Mouse (Mus musculus) CH12.LX (cell line): ENCODE measurements at regions not wholly inside any gene's neighbourhood (a gene's known extent, or its start where the extent isn't known, plus 50 kb on each side); places are given as distances from the start of the nearest gene placed in this dataset.

Source experiments
- DNase-seq: peaks from one replicate; pipeline ENCODE4 v3.0.0-alpha.2; 2013; ENCODE audit errors: extremely low read depth
- H3K27ac ChIP-seq: 2 replicates; pipeline ENCODE4 v1.5.1; 2012; ENCODE audit warnings: low read depth, mild to moderate bottlenecking, control low read depth, moderate library complexity; ENCODE audit not compliant: insufficient read depth
- H3K27me3 ChIP-seq: replicated peaks from 2 replicates; pipeline ENCODE3; 2012; ENCODE audit warnings: inconsistent platforms
- H3K36me3 ChIP-seq, 2 experiments: replicated peaks in 1 of 2; 2 replicates each; pipeline versions ENCODE3 to v1.6.1; 2012; ENCODE audit warnings: inconsistent platforms in 1 of 2, low read length in 1 of 2, mild to moderate bottlenecking in 1 of 2, mixed read lengths in 1 of 2, moderate library complexity in 1 of 2; ENCODE audit not compliant: control insufficient read depth in 1 of 2, insufficient read depth in 1 of 2
- H3K4me1 ChIP-seq, 2 experiments: 2 replicates each; pipeline ENCODE4 v1.6.1; 2012; ENCODE audit warnings: inconsistent platforms in 1 of 2, moderate library complexity in 1 of 2; ENCODE audit not compliant: insufficient read depth in 2 of 2, control insufficient read depth in 1 of 2
- H3K4me2 ChIP-seq: 2 replicates; pipeline ENCODE4 v1.6.1; 2012; ENCODE audit warnings: low read depth, mild to moderate bottlenecking, control low read depth; ENCODE audit not compliant: poor library complexity, insufficient read depth, severe bottlenecking
- H3K4me3 ChIP-seq, 3 experiments: fragments of 150-350 bp in 1 of 3; sonication (generic) in 1 of 3; replicated peaks in 1 of 3; 2 replicates each; pipeline versions ENCODE3 to v1.5.1; 2011 to 2012; ENCODE audit warnings: low read depth in 2 of 3, low read length in 2 of 3, mild to moderate bottlenecking in 2 of 3, moderate library complexity in 2 of 3, control low read depth in 1 of 3, improper control_type of control experiment in 1 of 3, inconsistent platforms in 1 of 3, mixed read lengths in 1 of 3; ENCODE audit not compliant: poor library complexity in 1 of 3
- H3K79me2 ChIP-seq: replicated peaks from 2 replicates; pipeline ENCODE4 v1.6.1; 2012; ENCODE audit warnings: mild to moderate bottlenecking, moderate library complexity; ENCODE audit not compliant: control insufficient read depth, poor library complexity, insufficient read depth, severe bottlenecking; ENCODE audit errors: extremely low read depth
- H3K9ac ChIP-seq: 2 replicates; pipeline ENCODE4 v1.6.1; 2012; ENCODE audit warnings: low read depth, mild to moderate bottlenecking, control low read depth, moderate library complexity; ENCODE audit not compliant: insufficient read depth
- H3K9me3 ChIP-seq: replicated peaks from 2 replicates; pipeline ENCODE3; 2012; ENCODE audit warnings: low read length, inconsistent platforms, mixed read lengths
- ELF1 ChIP-seq: IDR thresholded peaks from 2 replicates; pipeline ENCODE4 v1.6.1; 2014; ENCODE audit warnings: low read depth, mild to moderate bottlenecking, inconsistent platforms, low read length, improper control_type of control experiment
- EP300 ChIP-seq: IDR thresholded peaks from 2 replicates; pipeline ENCODE4 v1.6.1; 2011; ENCODE audit warnings: low read length, improper control_type of control experiment
- ETS1 ChIP-seq: conservative IDR thresholded peaks from 2 replicates; pipeline ENCODE4 v1.6.1; 2012; ENCODE audit warnings: low read depth, mild to moderate bottlenecking, inconsistent platforms, low read length, improper control_type of control experiment, moderate library complexity
- GABPA ChIP-seq: IDR thresholded peaks from 2 replicates; pipeline ENCODE4 v1.6.1; 2012; ENCODE audit warnings: low read depth, low read length, improper control_type of control experiment, inconsistent platforms; ENCODE audit not compliant: insufficient replicate concordance
- JUN ChIP-seq: IDR thresholded peaks from 2 replicates; pipeline ENCODE4 v1.6.1; 2011; ENCODE audit warnings: low read depth, mild to moderate bottlenecking, low read length, improper control_type of control experiment, moderate library complexity; ENCODE audit not compliant: insufficient read depth
- MAFK ChIP-seq: IDR thresholded peaks from 2 replicates; pipeline ENCODE4 v1.6.1; 2011; ENCODE audit warnings: low read length, improper control_type of control experiment; ENCODE audit not compliant: insufficient replicate concordance
- MAZ ChIP-seq: IDR thresholded peaks from 2 replicates; pipeline ENCODE4 v1.6.1; 2012; ENCODE audit warnings: low read depth, mild to moderate bottlenecking, inconsistent platforms, low read length, improper control_type of control experiment, moderate library complexity
- MEF2A ChIP-seq: IDR thresholded peaks from 2 replicates; pipeline ENCODE4 v1.6.1; 2014; ENCODE audit warnings: low read depth, mild to moderate bottlenecking, inconsistent platforms, low read length, improper control_type of control experiment, borderline replicate concordance
- MYC ChIP-seq: IDR thresholded peaks from 2 replicates; pipeline ENCODE4 v1.6.1; 2011; ENCODE audit warnings: low read depth, mild to moderate bottlenecking, improper control_type of control experiment, low read length
- NRF1 ChIP-seq: IDR thresholded peaks from 2 replicates; pipeline ENCODE4 v1.6.1; 2014; ENCODE audit warnings: low read depth, mild to moderate bottlenecking, inconsistent platforms, low read length, improper control_type of control experiment, moderate library complexity
- PAX5 ChIP-seq: IDR thresholded peaks from 2 replicates; pipeline ENCODE4 v1.6.1; 2012; ENCODE audit warnings: low read length, inconsistent platforms, mixed read lengths
- POLR2AphosphoS2 ChIP-seq: IDR thresholded peaks from 2 replicates; pipeline ENCODE4 v1.6.1; 2011; ENCODE audit warnings: low read depth, low read length, improper control_type of control experiment
- RAD21 ChIP-seq: IDR thresholded peaks from 2 replicates; pipeline ENCODE4 v1.6.1; 2011; ENCODE audit warnings: low read depth, mild to moderate bottlenecking, low read length, improper control_type of control experiment, moderate library complexity
- RCOR1 ChIP-seq: conservative IDR thresholded peaks from 2 replicates; pipeline ENCODE4 v1.6.1; 2012; ENCODE audit warnings: low read depth, mild to moderate bottlenecking, inconsistent platforms, low read length, improper control_type of control experiment
- USF1 ChIP-seq: IDR thresholded peaks from 2 replicates; pipeline ENCODE4 v1.6.1; 2014; ENCODE audit warnings: low read depth, mild to moderate bottlenecking, inconsistent platforms, low read length, improper control_type of control experiment
- USF2 ChIP-seq: conservative IDR thresholded peaks from 2 replicates; pipeline ENCODE4 v1.6.1; 2011; ENCODE audit warnings: low read depth, low read length, improper control_type of control experiment
- ZKSCAN1 ChIP-seq: IDR thresholded peaks from 2 replicates; pipeline ENCODE4 v1.6.1; 2012; ENCODE audit warnings: low read depth, inconsistent platforms, low read length, improper control_type of control experiment, borderline replicate concordance
- ZNF384 ChIP-seq: IDR thresholded peaks from 2 replicates; pipeline ENCODE4 v1.6.1; 2012; ENCODE audit warnings: low read depth, low read length, improper control_type of control experiment, inconsistent platforms
- dilution Hi-C: fragments of 300-500 bp; cut with MboI; formaldehyde crosslinking; loops from 2 replicates; pipeline ENCODE4 v1.14.3; 2020; ENCODE audit warnings: low sequenced_read_pairs; ENCODE audit not compliant: extremely low pct_unique_long_range_greater_than_20kb, extremely low pct_ligation_motif_present
- in situ Hi-C: fragments of 300-500 bp; cut with MboI; formaldehyde crosslinking; loops from 3 replicates; pipeline ENCODE4 v1.14.3; 2019; ENCODE audit warnings: low sequenced_read_pairs, low pct_ligation_motif_present, low pct_unique_long_range_greater_than_20kb, mixed read lengths

GRCm38 (mm10) chr14:15142839-15143238 lies 295.9 kb downstream of the Lrrc3b start:
- Histone ChIP-seq H3K4me3 (no peak overlapping the region), H3K9me3 (no peaks in the 10 kb centered on the region), H3K36me3 (no peaks in the 10 kb centered on the region), H3K9ac (no peak overlapping the region), H3K79me2 (no peaks in the 10 kb centered on the region), H3K27ac (no peak overlapping the region)
- dilution Hi-C loops (no loop called here), in situ Hi-C loops (no loop called here)
- peak; percentile 15 for DNase-seq
- TF ChIP-seq MYC (no peak), EP300 (no peak), RAD21 (no peak), MEF2A (no peak), PAX5 (no peak), ZNF384 (no peak), ELF1 (no peak), ZKSCAN1 (no peak), MAFK (no peak), GABPA (no peak), RCOR1 (no peak), JUN (no peak), USF1 (no peak), POLR2AphosphoS2 (no peak), MAZ (no peak), NRF1 (no peak)
- TF ChIP-seq, all 38 proteins: peak for 0
- H3K27me3 ChIP-seq: no peaks in the 10 kb centered on the region
- H3K4me1 ChIP-seq: peaks cover 0 to 11% of the 10 kb centered on the region in 2 experiments; a peak in 2 of 4 replicates
- H3K4me2 ChIP-seq: no peak overlapping the region

- in situ Hi-C loops (no loop called here), dilution Hi-C loops (no loop called here)
- H3K4me2 ChIP-seq: no peak overlapping the region
- no peaks in the 10 kb centered on the region for H3K4me1 ChIP-seq
- no peak for DNase-seq
- H3K27me3 ChIP-seq: no peaks in the 10 kb centered on the region
- no peak overlapping the region for H3K4me3 ChIP-seq
- H3K27ac ChIP-seq: no peak overlapping the region
- H3K9me3 ChIP-seq: no peaks in the 10 kb centered on the region
- TF ChIP-seq ZNF384 (no peak), RCOR1 (no peak), USF2 (no peak), ETS1 (no peak), ELF1 (no peak), EP300 (no peak), NRF1 (no peak), MYC (no peak)
- TF ChIP-seq, all 38 proteins: peak for 0
- no peak overlapping the region for H3K9ac ChIP-seq
- no peaks in the 10 kb centered on the region for H3K36me3 ChIP-seq
- H3K79me2 ChIP-seq: no peaks in the 10 kb centered on the region
Observed at GRCm38 (mm10) chr14:15148516-15148915, 290.3 kb downstream of the Lrrc3b start.
